ENCODE assay signal across 8 mouse cellular contexts in the genomic region with DNA sequence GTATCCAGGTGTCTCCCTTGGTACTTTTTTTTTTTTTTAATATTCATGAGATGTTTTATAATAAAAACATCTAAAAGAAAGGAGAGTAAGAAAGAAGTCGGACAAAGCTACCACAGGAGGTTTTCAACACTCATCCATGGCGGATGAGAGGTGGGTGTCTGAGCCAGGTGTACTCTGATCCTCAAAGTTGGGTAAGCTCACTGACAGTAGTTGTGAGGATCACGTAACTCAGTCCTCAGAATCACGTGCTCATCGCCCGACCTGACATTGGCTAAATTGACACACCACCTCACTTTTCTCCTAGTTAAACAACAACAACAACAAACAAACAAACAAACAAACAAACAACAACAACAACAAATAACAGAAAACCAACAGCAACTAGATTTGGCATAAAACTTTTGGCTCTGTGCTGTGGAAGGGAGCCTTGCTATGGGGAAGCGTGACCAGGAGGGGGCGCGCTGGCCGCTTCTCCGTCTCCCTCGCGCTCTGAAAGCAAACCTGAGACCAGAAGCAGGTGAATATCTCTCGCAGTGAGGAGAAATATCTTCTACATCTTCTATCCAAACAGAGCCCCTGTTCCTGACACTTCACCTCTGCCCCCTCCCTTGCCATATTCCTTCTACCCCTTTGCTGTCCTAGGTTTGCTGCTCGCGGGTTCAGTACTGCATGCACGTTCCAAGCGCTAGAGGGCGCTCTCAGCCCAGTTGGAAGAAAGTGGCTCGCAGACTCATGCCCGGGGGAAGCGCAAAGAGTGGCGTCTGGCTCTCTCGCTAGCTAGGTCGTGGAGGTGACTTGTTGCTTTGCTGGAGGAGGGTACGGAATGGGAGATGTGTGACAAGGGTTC. TPM values are rescaled to one million over a fixed set of nuclear protein-coding genes. Genes with fewer than 3 reads are reported as not detected.
A peak's percentile ranks its signal among the peaks of the same experiment; 100 is the strongest.
DNase-seq lines count a peak whose midpoint lies in the region; ATAC-seq lines count a peak whose summit lies in the region.

No protein-coding gene starts in this region.

- peak; percentile 80 for DNase-seq in Muller cell, postnatal 12 days (ENCODE audit: inconsistent ontology term)
- peak; percentile 85 for DNase-seq in cerebellum, adult 9-11 months
- DNase-seq in frontal cortex, adult 2 months (ENCODE audit: extremely low spot score in 1 of 2, low spot score in 1 of 2), result peak; percentile 58 to 96
- peak; percentile 95 for DNase-seq in layer of hippocampus, postnatal 14 days (ENCODE audit: low spot score in 2 of 2)
- DNase-seq in lung, postnatal 14 days, result peak; percentile 92
- DNase-seq in retina, embryonic 14.5 days (ENCODE audit: low spot score), result peak; percentile 92
- DNase-seq in thymus, postnatal 4 days, result peak; percentile 94

- peak overlapping the region; percentile 66 for H3K4me2 ChIP-seq in hindbrain, embryonic 12.5 days (replicated peaks)

- H3K9ac ChIP-seq in hindbrain, embryonic 12.5 days, result peak overlapping the region; percentile 10; the same call in 1 of the 2 replicates

- no peaks in the 10 kb centered on the region for H3K4me1 ChIP-seq in hindbrain, embryonic 12.5 days

- H3K27ac ChIP-seq in hindbrain, embryonic 12.5 days, result no peak overlapping the region

- no peaks in the 10 kb centered on the region for H3K9me3 ChIP-seq in hindbrain, embryonic 12.5 days (replicated peaks)

- H3K27me3 ChIP-seq in hindbrain, embryonic 12.5 days, result peaks cover 14% of the 10 kb centered on the region; the same call in 1 of the 2 replicates

- ATAC-seq in hindbrain, embryonic 12.5 days (ENCODE audit: low FRiP score), result peak; percentile 85

- peak overlapping the region; percentile 36 for H3K4me3 ChIP-seq in hindbrain, embryonic 12.5 days

- H3K36me3 ChIP-seq in hindbrain, embryonic 12.5 days, result no peaks in the 10 kb centered on the region

- WGBS in hindbrain, embryonic 12.5 days, result 10% methylated on average over 26 of the region's 26 CpGs

RNA-seq across cellular contexts. Expression of a gene that starts 11.7 kb away (rescaled TPM):
- 1.5 and 1.8 TPM in 2 replicates for polyA plus RNA-seq in frontal cortex, adult 2 months (2012; rRNA removed)
- 0.09 and 0.14 TPM in 2 replicates for polyA plus RNA-seq in hindbrain, embryonic 12.5 days (2016; fragmentation: Nextera tagmentation; extraction: Ambion mirVana)
- total RNA-seq in layer of hippocampus, postnatal 14 days (2021), result 1 to 10 TPM; 6.7 to 7.9 TPM

RNA-seq across cellular contexts. Expression of a gene that starts 31.7 kb away (rescaled TPM):
- polyA plus RNA-seq in frontal cortex, adult 2 months (2012; rRNA removed), result 0.24 and 0.32 TPM in 2 replicates
- 0.48 TPM in 1 of 2 replicates, not detected in the other for polyA plus RNA-seq in hindbrain, embryonic 12.5 days (2016; fragmentation: Nextera tagmentation; extraction: Ambion mirVana)
- under 1 TPM in 1 of 2 experiments, not detected in 1; 0.17 TPM for total RNA-seq in layer of hippocampus, postnatal 14 days (2021)

RNA-seq across cellular contexts. Expression of a gene that starts 47.5 kb away (rescaled TPM):
- 45.7 and 47.2 TPM in 2 replicates for polyA plus RNA-seq in frontal cortex, adult 2 months (2012; rRNA removed)
- polyA plus RNA-seq in hindbrain, embryonic 12.5 days (2016; fragmentation: Nextera tagmentation; extraction: Ambion mirVana), result 85.4 and 90.4 TPM in 2 replicates
- 10 to 100 TPM; 40.0 to 40.5 TPM for total RNA-seq in layer of hippocampus, postnatal 14 days (2021)
